Mouse (Mus musculus) liver, embryonic 14.5 days (tissue): ENCODE measurements around the gene Wdfy2. TPM values are rescaled to one million over a fixed set of nuclear protein-coding genes. Genes with fewer than 3 reads are reported as not detected.

Experiments
- ATAC-seq: fragments of 200-750 bp; cut with Nextera tagmentation; 2 replicates; pipeline ENCODE4 v1.8.0; 2017; ENCODE audit warnings: moderate number of reproducible peaks, mild to moderate bottlenecking, moderate library complexity; ENCODE audit not compliant: insufficient read depth
- DNase-seq, 3 experiments: peaks; one replicate each; pipeline ENCODE4 v3.0.0-alpha.2; 2012 to 2013; ENCODE audit warnings: low read depth in 3 of 3, low spot score in 3 of 3
- H3K27ac ChIP-seq: fragments of 300-500 bp; sonication (generic); 2 replicates; pipeline ENCODE4 v1.5.1; 2014; ENCODE audit warnings: moderate library complexity, mild to moderate bottlenecking, control low read depth, inconsistent platforms
- H3K27me3 ChIP-seq: fragments of 300-500 bp; sonication (generic); 2 replicates; pipeline ENCODE4 v1.6.1; 2014; ENCODE audit warnings: mild to moderate bottlenecking, low read length, moderate library complexity; ENCODE audit not compliant: control insufficient read depth, insufficient read depth
- H3K36me3 ChIP-seq: fragments of 300-500 bp; sonication (generic); replicated peaks from 2 replicates; pipeline ENCODE4 v1.6.1; 2014; ENCODE audit warnings: low read depth; ENCODE audit not compliant: control insufficient read depth, insufficient read depth
- H3K4me1 ChIP-seq, 2 experiments: fragments of 200-500 bp in 1 of 2; fragments of 300-500 bp in 1 of 2; sonication (generic) in 1 of 2; replicated peaks; 2 replicates each; pipeline ENCODE4 v1.6.1; 2012 to 2014; ENCODE audit warnings: antibody characterized with exemption in 1 of 2, inconsistent platforms in 1 of 2, low read length in 1 of 2; ENCODE audit not compliant: control insufficient read depth in 2 of 2, insufficient read depth in 2 of 2
- H3K4me2 ChIP-seq: fragments of 300-500 bp; sonication (generic); 2 replicates; pipeline ENCODE4 v1.6.1; 2014; ENCODE audit warnings: low read depth, mild to moderate bottlenecking, control low read depth, moderate library complexity
- H3K4me3 ChIP-seq, 2 experiments: fragments of 200-500 bp in 1 of 2; fragments of 300-500 bp in 1 of 2; sonication (generic) in 1 of 2; 2 replicates each; pipeline ENCODE4 v1.5.1; 2012 to 2014; ENCODE audit warnings: low read depth in 2 of 2, low read length in 2 of 2, mild to moderate bottlenecking in 2 of 2, control low read depth in 1 of 2, inconsistent platforms in 1 of 2, moderate library complexity in 1 of 2; ENCODE audit not compliant: insufficient read depth in 1 of 2
- H3K9ac ChIP-seq: fragments of 300-500 bp; sonication (generic); replicated peaks from 2 replicates; pipeline ENCODE4 v1.6.1; 2014; ENCODE audit warnings: mild to moderate bottlenecking, control low read depth, moderate library complexity
- H3K9me3 ChIP-seq: fragments of 300-500 bp; sonication (generic); 2 replicates; pipeline ENCODE4 v1.6.1; 2016; ENCODE audit warnings: low read length, mixed read lengths; ENCODE audit not compliant: control insufficient read depth
- CTCF ChIP-seq: IDR thresholded peaks from 2 replicates; pipeline ENCODE4 v1.5.1; 2016; ENCODE audit warnings: antibody characterized with exemption, low read depth, control low read depth
- EP300 ChIP-seq: IDR thresholded peaks from 2 replicates; pipeline ENCODE4 v1.6.1; 2016; ENCODE audit warnings: antibody characterized with exemption, low read depth
- WGBS: fragments of 180-500 bp; shearing (Covaris S2); extraction: QIAGEN DNeasy Blood & Tissue Kit; methylation state at CpG from one replicate; pipeline ENCODE4 v1.1.7; 2014; ENCODE audit not compliant: insufficient replicate concordance; 5-methylcytosine and 5-hydroxymethylcytosine counted together
- microRNA-seq: library from miRNA; unstranded; fragments of <30 nt; microRNA quantifications from one replicate; pipeline ENCODE4, GENCODE M21; 2016
- polyA plus RNA-seq, 2 experiments: library from polyadenylated mRNA; depleted of rRNA in 1 of 2; stranded (reverse) in 1 of 2; unstranded in 1 of 2; fragments of >200 nt; fragmentation: Nextera tagmentation in 1 of 2; extraction: Ambion mirVana in 1 of 2; gene quantifications; 2 replicates each; pipeline versions ENCODE4 v1.2.1 to v1.2.3; 2012 to 2014

Wdfy2 gene
- polyA plus RNA-seq, 2 experiments = 1.9 to 3.6 TPM

- DNase-seq = no peak
- no peaks in the 10 kb centered on the region for H3K36me3 ChIP-seq
- H3K4me3 ChIP-seq = no peak overlapping the region
- WGBS = 63% methylated on average over 7 of the region's 7 CpGs
- no peak overlapping the region for H3K4me2 ChIP-seq
- H3K9me3 ChIP-seq = no peaks in the 10 kb centered on the region
- no peak overlapping the region for H3K27ac ChIP-seq
- no peaks in the 10 kb centered on the region for H3K4me1 ChIP-seq
- no peak for ATAC-seq
- no peaks in the 10 kb centered on the region for H3K27me3 ChIP-seq
- TF ChIP-seq CTCF = no peak
- no peak for TF ChIP-seq EP300
- no peak overlapping the region for H3K9ac ChIP-seq
Measured at GRCm38 (mm10) chr14:62991849-62992510, 154.5 kb downstream of the Wdfy2 start.

GRCm38 (mm10) chr14:62997777-62998176 is 160.3 kb downstream of the Wdfy2 start, which contains the start of gene Defb47:
Defb47 (plus strand) TSS chr14:62998077.
- H3K9ac ChIP-seq = no peak within 1 kb of the TSS
- no peaks in the 10 kb centered on the region for H3K27me3 ChIP-seq
- H3K4me2 ChIP-seq = no peak within 1 kb of the TSS
- no peaks in the 10 kb centered on the region for H3K36me3 ChIP-seq
- H3K27ac ChIP-seq = no peak within 1 kb of the TSS
- DNase-seq (no peak), ATAC-seq (no peak)
- no peaks in the 10 kb centered on the region for H3K4me1 ChIP-seq
- no peak for TF ChIP-seq CTCF
- no peak for TF ChIP-seq EP300
- no peak within 1 kb of the TSS for H3K4me3 ChIP-seq
- WGBS = 59% methylated on average over 8 of the region's 8 CpGs
- H3K9me3 ChIP-seq = no peaks in the 10 kb centered on the region

- TF ChIP-seq CTCF (no peak), EP300 (no peak)
- Histone ChIP-seq H3K27ac (no peak overlapping the region), H3K4me3 (no peak overlapping the region), H3K4me2 (no peak overlapping the region), H3K27me3 (no peaks in the 10 kb centered on the region), H3K9me3 (no peaks in the 10 kb centered on the region), H3K9ac (no peak overlapping the region), H3K4me1 (no peaks in the 10 kb centered on the region), H3K36me3 (no peaks in the 10 kb centered on the region)
- ATAC-seq (no peak), DNase-seq (no peak)
- WGBS = 20% methylated on average over 4 of the region's 4 CpGs
Measured at GRCm38 (mm10) chr14:62998977-62999376, 161.5 kb downstream of the Wdfy2 start.

GRCm38 (mm10) chr14:63002588-63002987 is 165.1 kb downstream of the Wdfy2 start:
- WGBS = 29% methylated on average over 2 of the region's 2 CpGs
- Histone ChIP-seq H3K27ac (no peak overlapping the region), H3K4me2 (no peak overlapping the region), H3K4me3 (no peak overlapping the region), H3K4me1 (no peaks in the 10 kb centered on the region), H3K9ac (no peak overlapping the region), H3K9me3 (no peaks in the 10 kb centered on the region), H3K27me3 (no peaks in the 10 kb centered on the region), H3K36me3 (no peaks in the 10 kb centered on the region)
- DNase-seq = no peak
- no peak for TF ChIP-seq EP300
- no peak for ATAC-seq

Small RNA genes within 50 kb of the gene (microRNA-seq; reads per million reads assigned to microRNA genes)
- gene Mir6541 = not detected
- not detected for gene Mir8098

Other genes with a start within 250 kb of the Wdfy2 start
- not detected in 2 replicates for gene Serpine3, start 174.0 kb upstream of the Wdfy2 start, polyA plus RNA-seq (2012; rRNA removed)
- not detected in 2 replicates for gene Serpine3, start 174.0 kb upstream of the Wdfy2 start, polyA plus RNA-seq (2014; fragmentation: Nextera tagmentation; extraction: Ambion mirVana)
- 4.8 and 8.1 TPM in 2 replicates for gene Ints6, start 76.5 kb upstream of the Wdfy2 start, polyA plus RNA-seq (2012; rRNA removed)
- 15.1 and 15.3 TPM in 2 replicates for gene Ints6, start 76.5 kb upstream of the Wdfy2 start, polyA plus RNA-seq (2014; fragmentation: Nextera tagmentation; extraction: Ambion mirVana)
- not detected in 2 replicates for gene Defb48, start 146.8 kb downstream of the Wdfy2 start, polyA plus RNA-seq (2012; rRNA removed)
- not detected in 2 replicates for gene Defb48, start 146.8 kb downstream of the Wdfy2 start, polyA plus RNA-seq (2014; fragmentation: Nextera tagmentation; extraction: Ambion mirVana)
- gene Defb47, start 160.4 kb downstream of the Wdfy2 start, polyA plus RNA-seq (2012; rRNA removed) = not detected in 2 replicates
- not detected in 2 replicates for gene Defb47, start 160.4 kb downstream of the Wdfy2 start, polyA plus RNA-seq (2014; fragmentation: Nextera tagmentation; extraction: Ambion mirVana)
- not detected in 2 replicates for gene Defb43, start 174.1 kb downstream of the Wdfy2 start, polyA plus RNA-seq (2012; rRNA removed)
- not detected in 2 replicates for gene Defb43, start 174.1 kb downstream of the Wdfy2 start, polyA plus RNA-seq (2014; fragmentation: Nextera tagmentation; extraction: Ambion mirVana)
- gene Defb42, start 209.3 kb downstream of the Wdfy2 start, polyA plus RNA-seq (2012; rRNA removed) = not detected in 2 replicates
- gene Defb42, start 209.3 kb downstream of the Wdfy2 start, polyA plus RNA-seq (2014; fragmentation: Nextera tagmentation; extraction: Ambion mirVana) = not detected in 2 replicates
- gene Defb30, start 212.3 kb downstream of the Wdfy2 start, polyA plus RNA-seq (2012; rRNA removed) = not detected in 2 replicates
- gene Defb30, start 212.3 kb downstream of the Wdfy2 start, polyA plus RNA-seq (2014; fragmentation: Nextera tagmentation; extraction: Ambion mirVana) = not detected in 2 replicates